25 mouse cellular contexts compared by ENCODE assay signal in the genomic region with DNA sequence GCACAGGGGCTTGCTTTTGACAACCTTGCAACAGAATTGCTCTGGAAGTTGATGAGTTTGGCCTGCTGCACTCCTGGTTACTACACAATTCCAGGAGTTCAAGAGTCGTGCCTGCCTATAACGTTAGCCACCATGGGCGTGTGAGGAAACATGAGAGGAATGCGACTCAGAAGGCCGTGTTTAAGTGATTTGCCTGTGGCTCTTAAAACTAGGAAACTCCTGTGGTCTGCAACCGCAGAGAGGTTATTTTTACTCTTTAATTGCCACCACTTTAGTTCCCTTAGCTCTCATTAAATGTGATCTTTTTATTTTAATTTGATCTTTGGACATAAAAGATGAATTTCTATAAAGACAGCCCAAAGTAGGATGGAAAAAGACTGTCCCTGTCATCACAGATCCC.
DNase-seq lines count a peak whose midpoint lies in the region; ATAC-seq and TF ChIP-seq lines count a peak whose summit lies in the region.
"Had no signal": no experiment of that assay in that cellular context is flagged by ENCODE, and none has a peak within 500 bp of the region (broad histone marks: within the 10 kb centered on the region; RNA-seq: fewer than 3 reads in every experiment).

No protein-coding gene starts in this region.

- H3K4me2 ChIP-seq in forebrain, embryonic 15.5 days (replicated peaks), result no peak overlapping the region
- no peak overlapping the region for H3K4me2 ChIP-seq in forebrain, postnatal 0 days (ENCODE audit: low read depth)
- no peak overlapping the region for H3K4me2 ChIP-seq in heart, embryonic 15.5 days
- H3K4me2 ChIP-seq in myocyte (ENCODE audit: low read depth), result peak overlapping the region; percentile 12
- H3K4me2 ChIP-seq: liver, embryonic 15.5 days; lung, embryonic 15.5 days; neural tube, embryonic 15.5 days had no signal

- ATAC-seq in forebrain, embryonic 15.5 days (replicated peaks), result no peak
- ATAC-seq in forebrain, postnatal 0 days, result no peak
- ATAC-seq in heart, embryonic 15.5 days (replicated peaks; ENCODE audit: insufficient number of reproducible peaks, insufficient read depth, low FRiP score, low read depth), result no peak
- no peak for ATAC-seq in megakaryocyte-erythroid progenitor cell, adult 5-6 weeks (replicated peaks; ENCODE audit: low FRiP score, low TSS enrichment, poor library complexity, severe bottlenecking)
- ATAC-seq: hindbrain, postnatal 0 days; intestine, postnatal 0 days had no signal

- no peaks in the 10 kb centered on the region for H3K9me3 ChIP-seq in forebrain, embryonic 15.5 days
- no peaks in the 10 kb centered on the region for H3K9me3 ChIP-seq in forebrain, postnatal 0 days (ENCODE audit: low read length)
- no peaks in the 10 kb centered on the region for H3K9me3 ChIP-seq in heart, embryonic 15.5 days (replicated peaks)
- H3K9me3 ChIP-seq: liver, embryonic 15.5 days; lung, embryonic 15.5 days; midbrain, embryonic 10.5 days; neural tube, embryonic 15.5 days had no signal

- no peak overlapping the region for H3ac ChIP-seq in myocyte (ENCODE audit: control insufficient read depth, insufficient read length)

- WGBS in forebrain, embryonic 15.5 days, result 72% methylated on average over 6 of the region's 6 CpGs
- WGBS in forebrain, postnatal 0 days, result 66% methylated on average over 6 of the region's 6 CpGs
- 23% methylated on average over 6 of the region's 6 CpGs for WGBS in heart, embryonic 15.5 days

- H3K4me1 ChIP-seq in forebrain, embryonic 15.5 days, result peaks cover 5% of the 10 kb centered on the region; the same call in 1 of the 2 replicates
- no peaks in the 10 kb centered on the region for H3K4me1 ChIP-seq in forebrain, postnatal 0 days (ENCODE audit: insufficient read depth)
- H3K4me1 ChIP-seq in heart, embryonic 15.5 days (replicated peaks), result peaks cover 7% of the 10 kb centered on the region
- H3K4me1 ChIP-seq: liver, embryonic 15.5 days; lung, embryonic 15.5 days; midbrain, embryonic 10.5 days; neural tube, embryonic 15.5 days had no signal

- TF ChIP-seq POLR2A in myocyte (IDR thresholded peaks at IDR 0.05; ENCODE audit: insufficient read length, low read depth), result no peak

- DNase-seq in forebrain, postnatal 0 days, result no peak
- DNase-seq in heart, adult 11 months, result no peak
- DNase-seq in ZHBTc4 (ENCODE audit: low read depth, low spot score), result peak; percentile 9
- DNase-seq: adrenal gland, postnatal 14 days; cerebellum, adult 8-10 months; cerebellum, postnatal 36 days; embryo, embryonic 11 days; gastrocnemius, postnatal 14 days; kidney, postnatal 25 days; layer of hippocampus, postnatal 36 days; liver; right cerebral cortex, adult 18-20 months; right cerebral cortex, postnatal 4 days; thymus, postnatal 14 days had no signal

- no peaks in the 10 kb centered on the region for H3K79me2 ChIP-seq in myocyte (ENCODE audit: control insufficient read depth, insufficient read depth)

- TF ChIP-seq CTCF in forebrain, postnatal 0 days (IDR thresholded peaks at IDR 0.05; ENCODE audit: low read depth), result no peak

- H3K36me3 ChIP-seq in forebrain, embryonic 15.5 days, result no peaks in the 10 kb centered on the region
- H3K36me3 ChIP-seq in forebrain, postnatal 0 days (ENCODE audit: insufficient read depth), result no peaks in the 10 kb centered on the region
- no peaks in the 10 kb centered on the region for H3K36me3 ChIP-seq in heart, embryonic 15.5 days
- H3K36me3 ChIP-seq in myocyte (ENCODE audit: control insufficient read depth, insufficient read depth), result no peaks in the 10 kb centered on the region
- H3K36me3 ChIP-seq: liver, embryonic 15.5 days; lung, embryonic 15.5 days; midbrain, embryonic 10.5 days; neural tube, embryonic 15.5 days had no signal

- no peak overlapping the region for H3K4me3 ChIP-seq in forebrain, embryonic 15.5 days
- H3K4me3 ChIP-seq in forebrain, postnatal 0 days (ENCODE audit: low read depth, low read length), result no peak overlapping the region
- H3K4me3 ChIP-seq in heart, embryonic 15.5 days, result no peak overlapping the region
- no peak overlapping the region for H3K4me3 ChIP-seq in myocyte
- H3K4me3 ChIP-seq: liver, embryonic 15.5 days; lung, embryonic 15.5 days; midbrain, embryonic 10.5 days; neural tube, embryonic 15.5 days had no signal

- no peak overlapping the region for H3K9ac ChIP-seq in forebrain, embryonic 15.5 days (replicated peaks)
- H3K9ac ChIP-seq in forebrain, postnatal 0 days, result no peak overlapping the region
- H3K9ac ChIP-seq in heart, embryonic 15.5 days, result no peak overlapping the region
- H3K9ac ChIP-seq: liver, embryonic 15.5 days; lung, embryonic 15.5 days; neural tube, embryonic 15.5 days had no signal

- peak overlapping the region; percentile 49 for H3K27ac ChIP-seq in forebrain, embryonic 15.5 days (replicated peaks)
- H3K27ac ChIP-seq in forebrain, postnatal 0 days (ENCODE audit: low read depth, low read length), result no peak overlapping the region
- peak overlapping the region; percentile 41 for H3K27ac ChIP-seq in heart, embryonic 15.5 days
- H3K27ac ChIP-seq: hindbrain, postnatal 0 days; liver, embryonic 15.5 days; lung, embryonic 15.5 days; macrophage; midbrain, embryonic 10.5 days; neural tube, embryonic 15.5 days had no signal

- no peaks in the 10 kb centered on the region for H3K27me3 ChIP-seq in forebrain, embryonic 15.5 days
- no peaks in the 10 kb centered on the region for H3K27me3 ChIP-seq in forebrain, postnatal 0 days (ENCODE audit: insufficient read depth, low read length)
- no peaks in the 10 kb centered on the region for H3K27me3 ChIP-seq in heart, embryonic 15.5 days
- H3K27me3 ChIP-seq in myocyte (ENCODE audit: control insufficient read depth, insufficient read depth, insufficient read length), result no peaks in the 10 kb centered on the region
- H3K27me3 ChIP-seq: liver, embryonic 15.5 days; lung, embryonic 15.5 days; neural tube, embryonic 15.5 days had no signal

TF ChIP-seq in myocyte, 11 proteins besides CTCF, POLR2A, EP300 and RAD21:
- TF ChIP-seq REST (IDR thresholded peaks at IDR 0.05; ENCODE audit: insufficient read depth, insufficient read length) (no peak), E2F4 (IDR thresholded peaks at IDR 0.05; ENCODE audit: insufficient read depth) (no peak), CEBPB (IDR thresholded peaks at IDR 0.05; ENCODE audit: insufficient read depth, poor library complexity, severe bottlenecking) (no peak)
